Mouse (Mus musculus) stomach, postnatal 0 days (tissue): ENCODE data around the gene She. TPM values are rescaled to one million over a fixed set of nuclear protein-coding genes. Genes with fewer than 3 reads are reported as not detected.
A peak's percentile ranks its signal among the peaks of the same experiment; 100 is the strongest.

Experiments used
- ATAC-seq: fragments of 200-750 bp; cut with Nextera tagmentation; 2 replicates; pipeline ENCODE4 v1.8.0; 2017; ENCODE audit not compliant: low FRiP score, low TSS enrichment
- DNase-seq: peaks from one replicate; pipeline ENCODE4 v3.0.0-alpha.2; 2016; ENCODE audit warnings: low spot score
- H3K27ac ChIP-seq: fragments of 300-500 bp; sonication (generic); replicated peaks from 2 replicates; pipeline ENCODE4 v1.5.1; 2014; ENCODE audit warnings: mild to moderate bottlenecking, control low read depth
- H3K27me3 ChIP-seq: fragments of 300-500 bp; sonication (generic); 2 replicates; pipeline ENCODE4 v1.6.1; 2014; ENCODE audit warnings: low read length; ENCODE audit not compliant: control insufficient read depth, insufficient read depth
- H3K36me3 ChIP-seq: fragments of 300-500 bp; sonication (generic); 2 replicates; pipeline ENCODE4 v1.6.1; 2014; ENCODE audit warnings: low read length, mixed read lengths; ENCODE audit not compliant: control insufficient read depth, insufficient read depth
- H3K4me1 ChIP-seq: fragments of 300-500 bp; sonication (generic); replicated peaks from 2 replicates; pipeline ENCODE4 v1.6.1; 2014; ENCODE audit warnings: antibody characterized with exemption; ENCODE audit not compliant: control insufficient read depth, insufficient read depth
- H3K4me2 ChIP-seq: fragments of 300-500 bp; sonication (generic); replicated peaks from 2 replicates; pipeline ENCODE4 v1.6.1; 2014; ENCODE audit warnings: low read depth, mild to moderate bottlenecking, control low read depth, moderate library complexity
- H3K4me3 ChIP-seq: fragments of 300-500 bp; sonication (generic); 2 replicates; pipeline ENCODE4 v1.5.1; 2014; ENCODE audit warnings: low read depth, low read length, control low read depth
- H3K9ac ChIP-seq: fragments of 300-500 bp; sonication (generic); 2 replicates; pipeline ENCODE4 v1.6.1; 2014; ENCODE audit warnings: mild to moderate bottlenecking, low read length, control low read depth, mixed read lengths
- H3K9me3 ChIP-seq: fragments of 300-500 bp; sonication (generic); 2 replicates; pipeline ENCODE4 v1.6.1; 2016; ENCODE audit warnings: low read length; ENCODE audit not compliant: control insufficient read depth
- CTCF ChIP-seq: IDR thresholded peaks from 2 replicates; pipeline ENCODE4 v1.5.1; 2016; ENCODE audit warnings: antibody characterized with exemption, low read depth, mild to moderate bottlenecking, moderate library complexity
- EP300 ChIP-seq: optimal IDR thresholded peaks from 2 replicates; pipeline ENCODE3; 2016; ENCODE audit warnings: antibody characterized with exemption
- WGBS: fragments of 180-500 bp; shearing (Covaris S2); extraction: QIAGEN DNeasy Blood & Tissue Kit; methylation state at CpG from one replicate; pipeline ENCODE4 v1.1.7; 2014; 5-methylcytosine and 5-hydroxymethylcytosine counted together
- polyA plus RNA-seq: library from polyadenylated mRNA; unstranded; fragments of >200 nt; fragmentation: Nextera tagmentation; extraction: Ambion mirVana; gene quantifications from 2 replicates; pipeline ENCODE4 v1.2.1, GENCODE M21; 2015

Gene She
- polyA plus RNA-seq, 1 experiment from 2014 or later: 1.4 TPM

GRCm38 (mm10) chr3:89807881-89808280, 23.3 kb upstream of the She start:
- peak overlapping the region; percentile 76; the same call in 1 of the 2 replicates for H3K27ac ChIP-seq
- H3K4me3 ChIP-seq: no peak overlapping the region
- H3K27me3 ChIP-seq: no peaks in the 10 kb centered on the region
- H3K4me1 ChIP-seq: no peaks in the 10 kb centered on the region
- no peaks in the 10 kb centered on the region for H3K9me3 ChIP-seq
- no peaks in the 10 kb centered on the region for H3K36me3 ChIP-seq
- TF ChIP-seq EP300 (no peak), CTCF (no peak)
- 40% methylated on average over 5 of the region's 5 CpGs for WGBS
- H3K9ac ChIP-seq: no peak overlapping the region
- no peak overlapping the region for H3K4me2 ChIP-seq
- peak; percentile 99 for ATAC-seq
- DNase-seq: peak; percentile 73

GRCm38 (mm10) chr3:89808638-89809037, 22.5 kb upstream of the She start:
- TF ChIP-seq CTCF: no peak
- no peak for TF ChIP-seq EP300
- ATAC-seq (peak; percentile 62), DNase-seq (peak; percentile 46)
- no peaks in the 10 kb centered on the region for H3K36me3 ChIP-seq
- H3K27me3 ChIP-seq: no peaks in the 10 kb centered on the region
- H3K27ac ChIP-seq: peak overlapping the region; percentile 76
- no peak overlapping the region for H3K4me2 ChIP-seq
- no peaks in the 10 kb centered on the region for H3K4me1 ChIP-seq
- no peak overlapping the region for H3K9ac ChIP-seq
- no peaks in the 10 kb centered on the region for H3K9me3 ChIP-seq
- 32% methylated on average over 9 of the region's 9 CpGs for WGBS
- no peak overlapping the region for H3K4me3 ChIP-seq

GRCm38 (mm10) chr3:89810841-89811240, 20.3 kb upstream of the She start:
- H3K36me3 ChIP-seq: no peaks in the 10 kb centered on the region
- H3K4me1 ChIP-seq: no peaks in the 10 kb centered on the region
- no peaks in the 10 kb centered on the region for H3K9me3 ChIP-seq
- no peak for TF ChIP-seq EP300
- peak; percentile 62 for TF ChIP-seq CTCF
- H3K27me3 ChIP-seq: no peaks in the 10 kb centered on the region
- no peak overlapping the region for H3K27ac ChIP-seq
- no peak overlapping the region for H3K4me3 ChIP-seq
- H3K4me2 ChIP-seq: no peak overlapping the region
- H3K9ac ChIP-seq: no peak overlapping the region
- ATAC-seq: no peak
- DNase-seq: no peak

GRCm38 (mm10) chr3:89812166-89812565, 19.0 kb upstream of the She start:
- H3K4me3 ChIP-seq: no peak overlapping the region
- 81% methylated on average over 3 of the region's 3 CpGs for WGBS
- ATAC-seq: no peak
- no peaks in the 10 kb centered on the region for H3K27me3 ChIP-seq
- no peaks in the 10 kb centered on the region for H3K4me1 ChIP-seq
- H3K27ac ChIP-seq: no peak overlapping the region
- DNase-seq: no peak
- no peak overlapping the region for H3K9ac ChIP-seq
- H3K9me3 ChIP-seq: no peaks in the 10 kb centered on the region
- TF ChIP-seq EP300 (no peak), CTCF (no peak)
- no peak overlapping the region for H3K4me2 ChIP-seq
- H3K36me3 ChIP-seq: no peaks in the 10 kb centered on the region

GRCm38 (mm10) chr3:89814051-89814450, 17.1 kb upstream of the She start:
- no peak overlapping the region for H3K4me2 ChIP-seq
- H3K9ac ChIP-seq: no peak overlapping the region
- no peaks in the 10 kb centered on the region for H3K36me3 ChIP-seq
- H3K9me3 ChIP-seq: no peaks in the 10 kb centered on the region
- no peaks in the 10 kb centered on the region for H3K4me1 ChIP-seq
- TF ChIP-seq CTCF: 0 out of 2 replicates have a peak, but pooled peaks have one; percentile 4
- TF ChIP-seq EP300: no peak
- no peak for DNase-seq
- no peak overlapping the region for H3K4me3 ChIP-seq
- H3K27me3 ChIP-seq: no peaks in the 10 kb centered on the region
- no peak for ATAC-seq
- no peak overlapping the region for H3K27ac ChIP-seq
- 70% methylated on average over 7 of the region's 7 CpGs for WGBS

GRCm38 (mm10) chr3:89817056-89817455, 14.1 kb upstream of the She start:
- Histone ChIP-seq H3K27ac (no peak overlapping the region), H3K36me3 (no peaks in the 10 kb centered on the region), H3K4me3 (no peak overlapping the region), H3K4me2 (no peak overlapping the region), H3K9ac (no peak overlapping the region), H3K27me3 (no peaks in the 10 kb centered on the region), H3K9me3 (no peaks in the 10 kb centered on the region), H3K4me1 (no peaks in the 10 kb centered on the region)
- TF ChIP-seq EP300 (no peak), CTCF (peak; percentile 68)
- ATAC-seq (no peak), DNase-seq (no peak)
- 61% methylated on average over 4 of the region's 4 CpGs for WGBS
